Mouse (Mus musculus) lung, postnatal 36 days (tissue): ENCODE data around the gene Cdk8.
"Not testable (repeated sequence)": the region's sequence is repeated elsewhere in the genome, so short reads cannot be mapped to it uniquely, and the experiment has no call there.

Source experiments
- DNase-seq: peaks from one replicate; pipeline ENCODE4 v3.0.0; 2022; ENCODE audit warnings: mixed read lengths

The Cdk8 gene

DNA sequence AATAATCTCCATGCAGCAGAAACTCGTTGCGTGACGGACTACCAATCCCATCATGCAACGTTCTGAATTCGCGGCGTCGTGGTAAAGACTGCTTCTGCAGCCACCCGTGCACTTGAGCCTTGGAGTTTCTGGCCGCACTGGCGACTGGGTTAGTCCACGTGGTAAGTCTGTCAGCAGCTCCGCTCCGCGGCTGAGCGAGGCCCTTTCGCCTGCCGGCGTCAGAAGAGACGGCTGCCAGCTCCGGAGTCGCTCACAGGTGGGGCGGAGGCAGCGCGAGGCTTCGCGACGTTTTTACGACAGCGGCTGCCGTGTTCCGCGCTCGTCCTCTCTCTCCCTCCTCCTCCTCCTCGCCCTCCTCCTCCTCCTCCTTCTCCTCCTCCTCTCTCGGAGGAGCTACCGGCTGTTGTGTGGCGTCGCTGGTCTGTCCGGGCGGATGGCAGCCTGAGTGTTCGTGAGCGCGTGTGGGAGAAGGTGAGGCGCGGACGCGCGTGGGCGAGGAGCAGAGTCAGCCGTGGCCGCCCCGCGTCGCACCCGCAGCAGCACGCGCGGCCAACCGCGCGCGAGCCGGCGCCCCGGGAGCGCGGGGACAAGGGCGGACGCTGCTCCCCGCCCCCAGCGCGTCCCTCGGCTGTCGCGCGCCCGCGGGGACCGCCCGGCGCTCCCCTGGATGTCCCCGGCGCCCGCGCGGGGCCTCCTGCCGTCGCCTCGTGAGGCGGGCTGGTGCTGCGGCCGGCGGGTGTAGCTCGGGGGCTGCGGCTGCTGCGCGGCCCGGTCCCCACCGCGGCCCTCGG lies at the start of gene Cdk8:
Gene Cdk8, plus strand, starts transcription at position 367 of the 791 bp plus-strand sequence.
- DNase-seq, result peak; percentile 96

DNA sequence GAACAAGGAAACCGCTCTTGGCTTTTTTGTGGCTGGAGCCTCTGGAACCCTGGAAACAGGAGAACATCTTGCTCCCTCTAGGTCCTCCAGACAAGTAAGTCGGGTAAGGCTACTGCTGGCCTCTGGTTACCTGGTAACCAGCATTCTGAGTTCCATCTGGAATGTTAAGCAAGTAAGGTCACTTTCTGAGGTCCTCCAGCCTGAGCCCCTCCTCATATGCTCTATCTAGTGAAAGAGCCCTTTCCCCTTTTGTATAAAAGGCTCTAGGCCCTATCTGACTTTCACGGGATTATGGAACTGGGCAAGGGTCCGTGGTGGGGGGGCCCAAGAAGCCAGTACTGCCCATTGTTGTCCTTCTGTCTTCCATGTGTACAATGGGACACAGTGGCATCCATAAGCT lies 45.8 kb upstream of the Cdk8 start, which contains the start of gene 1700001J03Rik:
Gene 1700001J03Rik, minus strand, starts transcription at position 101 of the 400 bp plus-strand sequence.
- not testable (repeated sequence) for DNase-seq

DNA sequence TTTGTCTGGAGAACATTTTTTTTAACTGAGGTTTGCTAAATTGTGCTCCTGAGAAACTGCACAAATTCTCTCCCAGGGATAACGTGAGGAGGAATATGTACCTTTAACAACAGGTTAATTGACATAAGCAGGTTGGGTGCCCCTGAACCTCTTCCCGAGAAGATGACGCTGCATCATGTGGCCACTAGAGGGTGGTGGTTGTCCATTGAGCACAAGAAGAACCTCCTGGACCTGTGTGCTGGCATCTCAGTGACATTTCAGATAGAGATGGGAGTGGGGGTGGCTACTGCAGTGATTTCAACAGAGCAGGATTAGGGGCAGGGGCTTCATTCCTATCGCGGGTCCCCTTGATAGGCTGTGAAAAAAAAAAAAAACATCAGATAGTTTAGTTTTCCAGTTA lies 43.6 kb upstream of the Cdk8 start:
- peak; percentile 77 for DNase-seq

DNA sequence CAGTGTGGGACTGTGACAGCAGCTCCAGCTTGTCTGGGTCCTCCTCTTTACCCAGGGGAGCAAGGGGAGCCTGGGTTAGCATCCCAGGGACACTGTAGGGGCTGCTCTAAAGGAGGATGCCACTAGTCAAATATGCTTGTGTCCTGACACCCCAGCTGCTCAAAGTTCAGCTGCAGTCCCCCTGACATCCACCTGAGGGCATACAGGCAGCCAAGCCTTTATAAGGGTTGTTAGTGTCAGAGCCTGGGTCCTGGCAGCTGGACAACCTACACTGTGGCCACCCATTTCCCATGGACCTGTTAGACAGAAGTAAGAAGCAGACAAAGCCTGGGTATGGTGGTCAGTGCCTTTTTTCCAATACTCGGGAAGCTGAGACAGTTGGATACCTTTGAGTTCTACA lies 42.9 kb upstream of the Cdk8 start:
- no peak for DNase-seq

DNA sequence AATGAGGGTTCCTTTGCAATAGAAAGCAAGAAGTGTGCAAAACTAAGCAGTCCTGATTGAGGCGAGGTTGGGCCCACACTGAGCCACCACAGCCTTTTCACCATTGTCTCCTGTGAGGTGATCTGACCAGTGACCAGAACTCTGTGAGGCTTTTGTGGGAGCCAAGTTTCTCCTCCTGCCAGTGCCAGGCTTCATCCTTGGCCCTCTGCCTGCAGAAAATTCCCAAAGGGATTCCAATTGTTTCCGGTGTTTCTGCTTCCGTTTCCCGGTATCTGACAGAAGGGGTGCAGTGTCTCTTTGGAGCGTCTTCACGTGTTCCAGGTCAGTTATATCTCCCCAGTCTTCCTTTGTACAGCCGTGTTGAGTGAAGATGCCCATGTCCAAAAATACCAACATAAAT lies 42.3 kb upstream of the Cdk8 start:
- DNase-seq, result no peak

DNA sequence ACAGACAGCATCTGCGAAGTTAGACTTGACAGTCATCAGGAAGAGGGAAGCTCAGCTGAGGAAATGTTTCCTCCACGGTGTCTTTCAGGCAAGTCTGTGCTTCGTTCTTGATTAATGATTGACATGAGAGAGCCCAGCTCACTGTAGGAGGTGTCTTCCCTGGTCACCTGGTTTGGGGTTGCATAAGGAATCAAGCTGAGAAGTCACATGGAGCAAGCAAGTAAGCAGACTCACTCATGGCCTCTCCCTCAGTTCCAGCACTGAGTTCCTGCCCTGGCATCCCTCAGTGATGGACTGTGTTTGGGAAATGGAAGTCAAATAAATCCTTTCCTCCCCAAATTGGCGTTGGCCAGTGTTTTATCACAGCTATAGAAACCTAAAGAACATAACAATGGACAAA lies 40.9 kb upstream of the Cdk8 start:
- DNase-seq, result no peak

DNA sequence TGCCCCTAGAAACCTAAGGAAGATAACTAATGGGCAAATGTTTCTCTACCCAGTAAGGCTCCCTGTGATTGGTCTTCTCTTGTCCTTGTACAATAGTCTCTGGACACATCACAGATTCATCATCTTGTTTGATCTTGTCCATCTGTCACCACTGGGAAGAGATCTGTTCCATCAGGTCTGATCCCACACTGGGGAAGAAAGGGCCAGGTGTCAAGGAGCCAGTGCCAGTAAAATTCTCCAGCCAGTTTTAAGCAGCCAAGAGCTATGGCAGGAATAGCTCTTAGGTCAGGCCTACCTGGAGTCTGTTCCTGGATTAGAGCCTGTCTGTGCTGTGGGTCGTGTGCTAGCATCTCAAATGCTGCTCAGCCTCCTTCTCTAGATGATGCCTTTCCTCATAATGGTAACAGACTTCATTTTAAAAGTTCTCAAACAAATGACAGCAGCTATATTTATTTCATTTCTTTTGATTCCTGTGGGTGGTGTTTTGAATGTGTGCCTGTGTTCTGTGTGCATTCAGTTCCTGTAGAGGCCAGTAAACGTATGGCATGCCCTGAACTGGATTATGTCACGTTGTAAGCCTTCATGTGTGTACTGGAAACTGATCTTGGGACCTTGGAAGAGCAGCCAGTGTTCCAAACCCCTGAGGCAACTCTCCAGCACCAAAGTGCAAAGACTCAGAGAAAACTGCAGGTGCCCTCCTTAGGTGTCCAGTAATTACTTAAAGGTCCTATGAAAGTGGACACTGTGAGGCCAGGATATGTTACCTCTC lies 40.3 kb upstream of the Cdk8 start:
- DNase-seq, result no peak

DNA sequence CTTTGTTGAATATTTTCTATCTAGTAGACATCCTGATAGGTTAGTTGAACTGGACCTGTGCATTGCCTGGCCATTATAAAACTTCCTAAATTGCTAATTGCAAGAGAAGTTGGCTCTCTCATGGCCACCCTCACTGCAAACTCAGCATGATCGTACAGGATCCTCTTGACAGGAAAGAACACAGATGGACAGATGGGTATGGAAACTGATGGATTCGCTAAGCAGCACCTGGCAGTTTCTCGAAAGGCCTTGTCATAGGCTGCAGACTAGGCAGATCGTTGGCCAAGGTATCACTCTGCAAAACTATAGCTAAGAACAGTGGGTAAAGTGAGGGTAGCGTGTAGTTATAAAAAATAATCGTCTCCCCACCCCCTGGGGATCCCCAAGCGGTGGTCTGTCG lies 37.7 kb upstream of the Cdk8 start:
- no peak for DNase-seq

DNA sequence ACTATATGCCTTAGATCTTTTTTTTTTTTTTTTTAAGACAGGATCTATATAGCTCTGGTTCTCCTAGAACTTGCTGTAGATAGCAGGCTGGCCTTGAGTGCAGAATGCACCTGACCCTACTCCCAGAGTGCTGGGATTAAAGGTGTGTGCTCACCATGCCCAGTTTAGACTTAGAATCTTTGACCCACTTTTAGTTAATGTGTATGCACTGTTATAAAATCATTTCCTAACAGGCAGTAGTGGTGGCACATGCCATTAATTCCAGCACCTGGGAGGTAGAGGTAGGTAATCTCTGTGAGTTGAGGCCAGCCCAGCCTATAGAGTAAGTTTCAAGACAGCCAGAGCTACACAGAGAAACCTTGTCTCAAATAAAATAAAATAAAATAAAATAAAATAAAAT lies 32.0 kb upstream of the Cdk8 start:
- DNase-seq, result no peak

DNA sequence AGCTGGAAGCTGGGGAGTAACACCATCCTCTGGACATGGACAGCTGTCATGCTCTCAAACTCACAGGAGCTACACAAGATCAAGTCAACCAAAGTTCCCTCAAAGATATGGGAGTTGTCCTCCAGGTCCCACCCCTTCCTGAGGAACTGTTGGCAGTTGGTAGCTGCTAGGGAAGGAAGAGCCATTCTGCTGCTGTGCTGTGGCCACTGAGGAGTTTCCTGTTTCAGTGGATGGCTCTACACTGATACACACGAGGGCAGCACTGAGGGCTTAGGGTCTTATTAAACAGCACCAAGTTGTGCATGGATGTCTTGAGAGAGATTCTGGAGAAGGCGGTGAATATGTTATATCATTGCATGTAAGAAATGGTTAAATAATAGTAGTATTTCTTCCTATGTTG lies 31.5 kb upstream of the Cdk8 start:
- DNase-seq, result no peak

DNA sequence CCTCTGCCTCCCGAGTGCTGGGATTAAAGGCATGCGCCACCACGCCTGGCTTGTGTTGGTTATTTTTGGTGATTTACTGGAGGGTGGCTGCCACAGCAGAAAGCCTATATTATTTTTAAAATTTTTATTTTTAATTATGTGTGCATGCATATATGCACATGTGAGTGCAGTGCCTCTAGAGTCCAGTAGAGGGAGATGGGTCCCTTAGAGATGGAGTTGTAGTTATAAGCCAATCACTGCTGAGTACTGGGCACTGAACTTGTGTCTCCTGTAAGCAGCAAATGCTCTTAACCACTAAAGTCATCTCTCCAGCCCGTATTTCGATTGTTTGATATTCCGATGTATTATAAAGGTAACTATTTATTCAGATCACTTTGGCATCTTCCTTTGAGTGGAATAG lies 30.4 kb upstream of the Cdk8 start:
- no peak for DNase-seq

DNA sequence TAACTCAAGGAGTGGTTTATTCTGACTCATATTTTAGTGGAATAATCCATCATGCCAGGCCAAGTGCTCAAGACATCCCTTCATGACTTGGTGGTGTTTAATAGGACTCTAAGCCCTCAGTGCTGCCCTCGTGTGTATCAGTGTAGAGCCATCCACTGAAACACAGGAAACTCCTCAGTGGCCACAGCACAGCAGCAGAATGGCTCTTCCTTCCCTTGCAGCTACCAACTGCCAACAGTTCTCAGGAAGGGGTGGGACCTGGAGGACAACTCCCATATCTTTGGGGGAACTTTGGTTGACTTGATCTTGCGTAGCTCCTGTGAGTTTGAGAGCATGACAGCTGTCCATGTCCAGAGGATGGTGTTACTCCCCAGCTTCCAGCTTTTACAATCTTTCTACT lies 27.1 kb upstream of the Cdk8 start:
- DNase-seq, result no peak

DNA sequence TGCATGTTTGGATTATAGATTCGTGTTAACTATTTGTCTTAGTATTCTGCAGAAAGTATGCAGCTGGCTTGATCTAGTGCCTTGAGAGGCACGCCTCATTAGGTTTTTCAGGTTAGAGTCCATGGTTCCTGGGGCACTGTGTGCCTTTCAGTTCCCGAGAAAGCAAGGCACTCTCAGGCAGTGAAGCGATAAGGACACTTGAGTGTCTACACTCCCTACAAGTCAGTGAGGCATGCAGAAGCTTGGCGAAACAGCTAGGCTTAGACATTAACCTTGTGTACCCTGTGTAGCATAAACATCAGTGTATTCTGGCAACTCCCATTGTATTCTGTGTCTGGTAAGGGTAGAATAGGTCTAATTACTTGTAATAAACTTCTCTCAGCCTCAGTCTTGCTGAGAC lies 25.5 kb upstream of the Cdk8 start:
- DNase-seq, result no peak

DNA sequence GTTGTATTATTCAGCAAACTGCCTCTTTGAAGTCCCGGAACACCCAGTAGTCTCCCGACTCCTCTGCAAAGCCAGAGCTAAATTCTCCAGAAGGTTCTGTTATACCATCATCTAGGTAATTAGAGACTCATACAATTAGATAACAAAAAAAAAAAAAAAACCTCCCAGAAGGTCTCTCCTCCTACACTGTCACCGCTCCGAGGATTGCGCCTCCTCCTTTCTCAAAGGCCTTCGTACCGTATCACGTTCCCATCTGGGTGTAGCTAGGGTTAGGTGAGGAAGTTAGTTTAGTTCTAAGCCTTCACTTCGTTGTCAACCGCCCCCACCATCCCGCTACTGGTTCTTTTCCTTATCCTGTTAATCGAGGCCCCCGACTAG lies 10.5 kb upstream of the Cdk8 start:
- no peak for DNase-seq

DNA sequence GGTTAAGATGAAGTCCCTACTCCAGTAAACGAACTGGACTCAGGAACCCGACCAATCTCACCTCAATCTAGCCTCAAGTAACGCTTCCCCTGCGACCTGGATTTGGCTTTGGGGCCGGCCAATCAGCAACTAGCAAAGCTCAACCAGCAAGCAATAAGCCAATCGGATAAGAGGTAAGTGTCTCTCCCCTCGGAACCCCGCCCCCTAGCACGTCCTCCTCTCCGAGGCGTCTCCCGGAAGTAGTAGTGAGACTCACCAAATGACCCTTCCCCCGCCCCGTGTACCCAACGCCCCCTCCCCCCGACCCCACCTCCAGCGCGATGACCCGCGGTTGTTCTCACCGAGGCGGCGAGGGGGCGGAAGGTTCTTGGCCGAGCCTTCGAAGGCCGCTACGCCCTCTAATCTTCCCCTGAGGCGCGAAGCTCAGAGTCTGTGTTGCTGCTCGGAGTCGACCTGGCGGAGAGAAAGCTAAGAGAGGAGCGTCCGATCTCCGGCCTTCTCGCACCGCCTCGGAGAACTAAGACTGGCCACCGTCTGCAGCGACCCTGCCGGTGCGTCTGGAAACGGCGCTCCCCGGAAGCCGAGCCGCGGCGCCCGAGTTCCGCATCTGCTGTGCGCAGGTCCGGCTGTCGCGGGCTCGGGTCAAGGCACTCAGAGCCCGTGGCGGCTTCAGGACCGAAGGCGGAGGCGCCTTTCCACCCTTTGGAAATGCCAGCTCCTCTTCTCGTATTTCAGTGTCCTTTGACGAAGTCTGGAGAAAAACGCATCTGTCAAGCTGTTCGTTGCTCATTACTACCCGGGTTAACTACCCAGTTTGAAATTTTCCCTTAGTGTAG lies 9.9 kb upstream of the Cdk8 start, which contains the start of gene Rnf6:
Gene Rnf6, minus strand, starts transcription at position 677 of the 836 bp plus-strand sequence.
- peak; percentile 97 for DNase-seq

DNA sequence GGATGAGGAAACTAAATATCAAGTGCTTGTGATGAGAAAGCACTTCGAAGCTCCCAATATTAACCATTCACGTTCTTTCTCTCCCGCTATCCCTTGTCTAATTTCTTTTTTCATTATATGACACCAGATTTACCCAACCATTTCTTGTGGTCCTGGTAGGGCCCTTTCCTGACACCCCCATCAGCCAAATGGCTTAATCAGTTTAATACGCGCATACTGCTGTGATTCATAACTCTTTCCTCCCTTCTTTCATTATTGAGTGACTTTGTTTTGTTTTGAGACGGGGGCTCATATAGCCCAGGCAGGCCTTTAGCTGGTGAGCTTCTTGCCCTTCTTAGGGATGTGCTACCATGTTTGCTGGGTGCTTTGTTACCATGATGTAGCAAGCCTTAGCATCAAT lies 9.3 kb upstream of the Cdk8 start:
- no peak for DNase-seq

DNA sequence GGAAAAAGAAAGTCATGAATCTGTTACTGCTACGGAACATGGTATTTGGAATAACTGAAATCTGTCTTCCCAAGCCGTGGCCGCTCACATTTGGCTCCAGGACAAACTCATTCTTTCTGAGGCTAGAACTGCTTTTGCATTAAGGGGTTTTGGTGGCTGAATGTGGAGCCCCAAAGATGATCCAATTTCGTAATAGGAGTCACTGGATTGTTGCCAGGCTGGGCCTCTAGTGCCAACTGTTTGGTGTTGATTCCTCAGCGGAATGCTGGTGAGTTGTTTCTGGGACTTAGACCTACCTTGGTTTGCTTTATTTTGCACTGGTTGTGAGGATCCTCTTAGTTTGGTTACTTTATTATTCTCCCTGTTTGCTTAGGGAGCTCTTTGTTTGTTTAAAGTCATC lies 7.2 kb upstream of the Cdk8 start:
- DNase-seq, result peak; percentile 50

DNA sequence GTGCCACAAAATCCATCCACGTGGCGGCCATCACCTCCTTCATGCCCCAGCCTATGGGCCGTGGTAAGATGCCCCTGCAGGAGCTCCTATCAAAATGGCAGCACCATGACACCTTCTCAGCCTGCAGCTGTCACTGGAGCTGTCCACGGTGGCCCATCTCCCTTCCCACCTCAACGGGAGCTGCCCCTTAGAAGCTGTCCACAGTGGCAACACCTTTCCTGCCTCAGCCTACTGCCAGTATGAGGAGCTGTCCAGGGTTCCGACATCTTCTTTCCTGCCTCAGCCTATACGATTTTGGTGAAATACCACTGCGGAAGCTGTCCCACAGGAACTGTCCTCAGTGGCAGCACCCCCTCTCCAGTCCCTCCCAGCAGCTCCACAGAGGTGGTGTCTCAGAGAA lies 3.5 kb upstream of the Cdk8 start:
- DNase-seq, result no peak

DNA sequence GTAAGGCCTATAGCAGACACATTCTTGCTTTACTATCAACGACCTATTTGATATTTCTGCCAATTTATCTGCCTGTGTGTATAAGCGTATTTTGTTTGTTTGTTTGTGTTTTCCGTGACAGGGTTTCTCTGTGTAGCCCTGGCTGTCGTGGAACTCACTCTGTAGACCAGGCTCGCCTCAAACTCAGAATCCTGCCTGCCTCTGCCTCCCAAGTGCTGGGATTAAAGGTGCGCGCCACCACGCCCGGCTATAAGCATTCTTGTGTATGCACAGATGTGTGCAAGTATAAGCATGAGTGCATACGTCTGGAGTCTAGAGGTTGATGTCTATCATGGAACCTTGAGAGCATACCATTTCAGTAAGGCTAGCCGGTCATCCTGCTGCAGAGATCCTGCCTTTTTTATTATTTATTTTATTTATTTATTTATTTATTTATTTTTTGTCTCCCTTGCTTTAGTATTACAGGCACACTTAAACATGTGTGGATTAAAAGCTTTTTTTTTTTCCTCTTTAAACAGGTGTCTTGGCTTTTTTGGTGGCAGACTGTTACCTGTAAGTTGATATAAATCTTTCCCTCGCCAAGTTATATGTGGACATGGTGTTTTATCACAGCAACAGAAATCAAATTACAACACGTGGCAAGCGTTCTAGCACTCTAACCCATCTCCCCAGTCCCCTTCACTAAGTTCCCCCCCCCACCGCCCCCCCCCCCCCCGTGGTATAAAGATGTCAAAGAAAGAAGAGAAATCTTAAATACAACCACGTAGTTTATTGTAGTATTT lies 970 bp upstream of the Cdk8 start:
- no peak for DNase-seq

DNA sequence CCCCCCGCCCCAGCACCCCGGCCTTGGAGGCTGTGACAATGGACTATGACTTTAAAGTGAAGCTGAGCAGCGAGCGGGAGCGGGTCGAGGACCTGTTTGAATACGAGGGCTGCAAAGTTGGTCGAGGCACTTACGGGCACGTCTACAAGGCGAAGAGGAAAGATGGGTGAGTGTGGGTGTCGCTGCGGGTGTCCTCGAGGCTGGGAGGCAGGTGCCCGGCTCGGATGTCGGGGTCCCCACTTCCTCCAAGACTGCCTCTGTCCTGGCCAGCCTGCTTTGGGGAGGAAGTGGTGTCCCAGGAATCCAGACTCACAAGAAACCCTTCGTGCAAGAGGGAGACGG lies 596 bp downstream of the Cdk8 start:
- DNase-seq, result peak; percentile 34

DNA sequence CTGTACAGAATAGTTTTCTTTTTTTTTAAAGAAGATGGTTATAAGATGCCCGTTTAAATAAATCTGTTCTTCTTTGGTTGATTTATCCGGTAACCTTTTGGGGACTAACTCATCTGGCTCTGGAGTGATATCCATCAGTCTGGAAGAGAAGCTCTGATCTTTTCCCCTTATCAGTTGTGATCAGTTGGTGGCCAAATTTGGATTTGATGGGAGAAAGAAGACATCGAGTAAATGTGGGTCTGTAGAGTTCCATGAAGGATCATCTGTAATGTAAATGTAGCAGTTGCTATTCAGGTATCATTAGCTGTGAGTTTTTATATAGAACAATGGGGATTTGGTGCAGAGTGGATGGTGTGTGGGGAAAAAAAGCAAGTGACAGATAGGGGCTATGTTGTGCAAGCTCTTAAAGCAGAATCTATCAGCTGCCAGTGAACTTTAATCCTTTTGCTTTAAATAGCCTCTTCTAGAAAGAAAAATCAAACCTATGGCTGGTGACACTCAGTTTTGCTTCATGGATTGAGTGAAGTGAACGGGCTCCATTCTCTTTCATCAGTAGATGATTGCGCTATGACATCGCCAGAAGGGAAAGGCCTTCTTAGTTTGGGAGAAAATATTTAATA lies 1.1 kb downstream of the Cdk8 start:
- DNase-seq, result no peak

DNA sequence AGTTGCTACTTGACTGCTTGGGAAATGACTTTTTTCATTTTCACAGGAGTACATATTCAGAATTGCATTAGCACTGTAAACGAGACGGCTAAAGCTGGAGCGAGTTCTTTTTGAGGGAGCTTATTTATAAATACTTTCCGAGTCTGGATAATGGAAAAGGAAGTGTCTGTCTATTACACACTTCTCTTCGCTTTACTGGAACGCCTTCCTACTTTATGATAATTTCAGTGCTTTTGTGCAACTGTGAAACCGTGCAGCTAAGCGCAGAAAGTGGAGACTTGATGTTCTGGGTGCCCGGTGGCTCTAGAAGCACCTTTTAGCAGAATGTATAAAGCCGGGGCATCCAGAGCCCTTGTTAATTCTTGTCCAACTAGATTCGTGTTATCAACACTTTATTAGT lies 1.8 kb downstream of the Cdk8 start:
- DNase-seq, result no peak
